Mouse (Mus musculus) left cerebral cortex, postnatal 4 days (tissue): Measurements from ENCODE around the gene Slc1a1. TPM values are rescaled to one million over a fixed set of nuclear protein-coding genes. Genes with fewer than 3 reads are reported as not detected.

Experiments used
- DNase-seq: peaks from one replicate; pipeline ENCODE4 v3.0.0-alpha.2; 2022
- intact Hi-C: fragments of 180-260 bp; cut with DNase I; formaldehyde crosslinking; loops from one replicate; pipeline ENCODE4 v1.15.1; 2025
- total RNA-seq, 2 experiments: library from RNA; stranded (reverse); gene quantifications; 2 replicates each; pipeline ENCODE4 v1.2.3; 2021

Gene Slc1a1
- total RNA-seq, 2 experiments from 2014 or later: 75.5 to 78.0 TPM

- intact Hi-C loops: no loop called here
- peak; percentile 43 for DNase-seq
These were observed 10.3 kb downstream of the Slc1a1 start for GRCm38 (mm10) chr19:28844946-28845710.

- intact Hi-C loops: no loop called here
- DNase-seq: no peak
These were observed 15.7 kb downstream of the Slc1a1 start for GRCm38 (mm10) chr19:28850510-28850909.

DNA sequence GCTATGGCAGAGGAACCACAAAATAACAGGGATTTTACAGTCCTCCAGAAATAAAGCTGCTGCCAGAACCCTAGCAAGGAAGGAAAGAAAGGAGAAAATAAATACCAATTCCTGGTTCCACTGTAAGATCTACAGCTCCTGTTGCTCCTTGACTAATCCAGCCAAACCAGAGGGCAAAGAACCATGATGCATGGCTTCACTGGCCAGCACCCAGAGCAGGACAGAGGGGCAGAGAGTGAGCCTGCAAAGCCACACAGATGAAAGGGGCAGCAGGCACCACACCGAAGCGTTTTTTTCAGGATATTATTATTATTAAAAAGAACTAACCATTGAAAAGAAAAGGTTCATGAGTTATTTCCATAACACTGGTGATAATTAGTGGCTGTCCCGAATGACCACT is 17.2 kb downstream of the Slc1a1 start:
- DNase-seq: no peak
- intact Hi-C loops: no loop called here

- no peak for DNase-seq
- intact Hi-C loops: no loop called here
These were observed 20.0 kb downstream of the Slc1a1 start for GRCm38 (mm10) chr19:28854831-28855230.

- intact Hi-C loops: no loop called here
- DNase-seq: no peak
These were observed 25.4 kb downstream of the Slc1a1 start for GRCm38 (mm10) chr19:28860246-28860645.

DNA sequence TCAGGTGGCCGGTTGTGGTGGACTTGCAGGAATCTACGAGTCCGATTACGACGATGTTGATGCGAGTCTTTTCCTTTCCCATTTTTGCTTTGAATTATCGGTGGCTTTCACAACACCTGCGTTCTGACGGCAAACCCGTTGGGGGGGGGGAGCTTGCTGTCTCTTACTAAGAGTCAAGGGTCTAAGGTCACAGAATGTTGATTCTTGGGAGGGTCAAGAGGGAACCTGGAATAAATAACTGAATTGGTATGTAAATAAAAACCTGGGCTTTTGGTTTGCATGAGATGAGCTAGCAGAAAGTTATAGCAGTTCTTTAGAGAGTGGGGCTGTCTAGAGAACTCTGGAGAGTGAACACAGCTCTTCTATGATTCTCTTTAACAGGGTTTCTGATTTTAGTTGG is 28.8 kb downstream of the Slc1a1 start:
- intact Hi-C loops: no loop called here
- no peak for DNase-seq

DNA sequence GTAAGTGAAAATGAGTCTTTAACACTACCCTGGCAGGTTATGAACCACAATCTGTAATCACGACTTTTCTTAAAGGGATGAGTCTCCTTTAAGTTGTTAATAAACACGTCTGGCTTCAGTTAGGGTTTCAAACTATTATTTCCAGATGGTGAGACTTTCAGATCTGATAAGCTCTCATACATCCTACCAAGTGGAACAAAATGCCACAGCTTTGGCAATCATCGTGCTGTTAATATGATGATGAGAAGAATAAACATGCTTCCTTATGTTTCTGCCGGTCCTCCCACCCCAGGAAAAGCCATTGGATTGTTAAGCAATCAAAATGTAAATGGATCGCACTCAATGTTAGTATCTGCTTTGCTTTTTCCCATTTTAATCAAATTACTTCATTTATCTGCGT is 30.1 kb downstream of the Slc1a1 start:
- no peak for DNase-seq
- intact Hi-C loops: no loop called here

DNA sequence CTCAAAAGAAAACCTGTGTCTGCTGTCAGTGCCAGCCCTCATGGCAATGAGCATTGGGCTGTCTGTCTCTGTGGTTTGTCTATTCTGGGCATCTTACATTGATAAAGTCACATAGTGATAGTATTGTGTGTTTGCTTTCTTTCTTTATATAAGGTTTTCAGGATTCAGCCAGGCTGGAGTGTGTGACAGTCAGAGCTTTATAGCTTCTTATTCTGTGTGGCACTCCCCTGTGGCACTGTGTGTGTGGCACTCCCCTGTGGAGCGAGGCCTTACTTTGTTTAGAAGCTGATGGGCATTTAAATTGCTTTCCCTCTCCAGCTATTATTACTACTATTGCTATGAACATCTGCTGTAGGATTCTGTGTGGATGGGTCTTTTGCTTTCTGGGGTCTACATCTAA is 30.7 kb downstream of the Slc1a1 start:
- DNase-seq: no peak
- intact Hi-C loops: no loop called here

- DNase-seq: no peak
- intact Hi-C loops: no loop called here
These were observed 34.5 kb downstream of the Slc1a1 start for GRCm38 (mm10) chr19:28869251-28869855.

DNA sequence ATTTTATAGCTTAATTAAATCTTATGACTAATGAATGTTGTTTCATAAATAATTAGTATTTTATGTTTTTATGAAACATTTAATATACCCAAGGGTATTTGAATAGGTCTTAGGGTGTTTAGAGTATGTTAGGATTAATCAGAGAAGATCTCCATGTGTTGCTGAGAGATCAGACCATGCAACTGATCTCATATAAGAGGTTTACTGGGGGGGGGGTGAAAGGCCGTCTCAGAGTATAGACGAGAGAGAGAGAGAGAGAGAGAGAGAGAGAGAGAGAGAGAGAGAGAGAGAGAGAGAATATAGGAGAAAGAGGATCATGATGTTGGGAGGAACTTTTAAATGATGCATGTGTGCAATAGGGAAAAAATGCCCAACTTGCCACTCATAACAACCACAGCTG is 35.5 kb downstream of the Slc1a1 start:
- intact Hi-C loops: no loop called here
- no peak for DNase-seq

- intact Hi-C loops: no loop called here
- peak; percentile 18 for DNase-seq
These were observed 44.6 kb downstream of the Slc1a1 start for GRCm38 (mm10) chr19:28879476-28879875.

- DNase-seq: peak; percentile 55
- intact Hi-C loops: no loop called here
These were observed 48.3 kb downstream of the Slc1a1 start for GRCm38 (mm10) chr19:28883126-28883525.

GRCm38 (mm10) chr19:28888496-28888895 is 53.6 kb downstream of the Slc1a1 start:
- DNase-seq: no peak
- intact Hi-C loops: no loop called here

DNA sequence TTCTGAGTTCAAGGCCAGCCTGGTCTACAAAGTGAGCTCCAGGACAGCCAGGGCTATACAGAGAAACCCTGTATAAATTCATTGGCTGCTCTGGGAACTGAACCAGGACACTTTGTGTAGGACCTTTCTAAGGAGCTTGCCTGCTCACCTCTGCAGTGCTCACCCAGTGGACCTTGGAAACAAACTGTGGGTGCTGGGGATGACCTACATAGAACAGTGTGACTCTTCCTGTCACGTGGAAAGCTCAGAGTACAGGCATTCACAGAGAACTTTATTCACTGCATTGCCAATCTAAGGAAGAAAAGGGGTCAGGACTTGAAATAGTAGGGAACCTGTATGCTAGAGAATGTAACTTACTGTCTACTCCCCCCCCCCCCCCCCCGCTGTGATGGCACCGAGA is 54.4 kb downstream of the Slc1a1 start:
- no peak for DNase-seq
- intact Hi-C loops: no loop called here

DNA sequence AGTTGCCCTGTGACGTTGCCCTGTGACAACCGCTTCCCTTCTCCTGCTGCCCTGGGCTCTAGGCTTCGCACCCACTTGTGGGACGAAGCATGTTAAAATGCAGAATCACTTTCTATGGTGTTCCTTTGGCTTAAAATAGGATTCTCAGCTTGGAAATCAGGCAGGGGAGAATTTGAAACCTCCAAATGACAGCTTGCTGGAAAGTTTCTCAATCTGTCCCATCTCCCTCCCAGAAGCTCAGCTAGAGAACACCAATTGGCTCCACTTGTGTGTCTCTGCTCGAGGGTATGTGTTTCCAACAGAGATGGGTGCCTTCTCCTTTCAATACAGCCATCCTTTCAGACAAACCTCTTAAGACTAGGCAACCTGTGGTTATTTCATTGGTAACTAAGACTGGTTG is 56.4 kb downstream of the Slc1a1 start:
- DNase-seq: no peak
- intact Hi-C loops: no loop called here

DNA sequence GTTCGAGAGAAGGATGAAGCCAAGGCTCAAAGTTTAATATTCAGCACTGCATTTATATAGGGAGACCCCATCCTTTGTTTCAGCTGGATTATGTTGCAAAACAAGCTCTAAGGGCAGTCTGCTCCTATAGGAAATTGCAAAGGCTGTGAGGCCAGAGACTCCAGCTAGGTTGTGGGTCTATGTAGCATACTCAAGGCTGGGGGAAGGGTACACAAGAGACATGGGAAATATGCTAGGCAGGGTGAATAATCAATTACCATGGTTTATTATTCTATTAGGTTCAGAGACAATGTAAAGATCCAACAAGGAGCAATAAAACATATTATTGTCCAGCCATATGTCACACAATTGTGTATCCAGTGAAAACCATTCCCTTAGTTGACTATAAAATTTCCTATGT is 57.0 kb downstream of the Slc1a1 start:
- intact Hi-C loops: no loop called here
- DNase-seq: no peak

- intact Hi-C loops: no loop called here
- DNase-seq: no peak
These were observed 61.8 kb downstream of the Slc1a1 start for GRCm38 (mm10) chr19:28896639-28897038.

GRCm38 (mm10) chr19:28897497-28897896 is 62.6 kb downstream of the Slc1a1 start:
- no peak for DNase-seq
- intact Hi-C loops: no loop called here

DNA sequence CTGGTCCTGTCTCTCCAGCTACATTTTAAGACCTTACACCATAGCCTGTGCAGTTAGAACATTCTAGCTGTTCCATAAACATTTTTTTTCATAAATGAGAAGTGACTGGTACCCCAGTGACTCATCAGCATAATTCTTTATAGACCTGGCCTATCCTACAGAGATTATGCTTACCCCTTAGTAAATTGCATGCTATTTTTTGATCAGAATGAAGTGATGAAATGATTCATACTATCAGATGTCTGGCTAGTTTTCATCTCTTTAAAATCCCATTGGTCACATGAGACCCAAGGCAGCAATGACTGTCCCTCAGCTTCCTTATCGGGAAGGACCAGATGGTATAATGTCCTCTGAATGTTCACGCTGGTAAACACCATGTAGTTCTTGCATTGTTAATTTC is 65.9 kb downstream of the Slc1a1 start:
- no peak for DNase-seq
- intact Hi-C loops: no loop called here

- DNase-seq: peak; percentile 21
- intact Hi-C loops: no loop called here
These were observed 67.3 kb downstream of the Slc1a1 start for GRCm38 (mm10) chr19:28902111-28902510.

DNA sequence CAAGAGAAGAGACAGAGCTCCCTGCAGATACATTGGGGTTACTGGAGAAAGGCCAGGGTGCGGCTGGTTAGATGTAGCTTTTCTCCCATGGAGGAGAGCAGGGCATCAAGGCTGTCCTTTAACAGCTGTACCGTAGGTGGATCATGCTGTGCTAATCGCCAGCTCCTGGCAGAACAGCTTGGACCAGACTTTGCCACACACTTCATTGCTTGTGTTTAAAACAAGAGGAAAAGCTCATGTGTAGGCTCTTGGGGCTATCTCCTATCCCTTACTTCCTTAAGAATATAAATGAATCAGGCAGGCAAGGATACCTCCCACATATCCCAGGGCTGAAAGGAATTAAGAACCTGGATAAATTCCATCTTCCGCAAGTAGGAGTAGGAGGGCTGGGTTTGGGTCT is 68.0 kb downstream of the Slc1a1 start:
- intact Hi-C loops: no loop called here

GRCm38 (mm10) chr19:28903536-28904119 is 68.8 kb downstream of the Slc1a1 start:
- intact Hi-C loops: no loop called here

More for the DNA sequence above, 68.0 kb downstream of the Slc1a1 start:
- DNase-seq: peak; percentile 11

More at GRCm38 (mm10) chr19:28903536-28904119, 68.8 kb downstream of the Slc1a1 start:
- no peak for DNase-seq
